Mouse (Mus musculus) heart, postnatal 0 days (tissue): ENCODE results near the gene Wdr25.

ENCODE experiments used
- CTCF ChIP-seq: IDR thresholded peaks from 2 replicates; pipeline ENCODE4 v1.5.1; 2016; ENCODE audit warnings: antibody characterized with exemption, control low read depth, low read depth
- EP300 ChIP-seq: IDR thresholded peaks from 2 replicates; pipeline ENCODE4 v1.6.1; 2016; ENCODE audit warnings: antibody characterized with exemption, low read depth

DNA sequence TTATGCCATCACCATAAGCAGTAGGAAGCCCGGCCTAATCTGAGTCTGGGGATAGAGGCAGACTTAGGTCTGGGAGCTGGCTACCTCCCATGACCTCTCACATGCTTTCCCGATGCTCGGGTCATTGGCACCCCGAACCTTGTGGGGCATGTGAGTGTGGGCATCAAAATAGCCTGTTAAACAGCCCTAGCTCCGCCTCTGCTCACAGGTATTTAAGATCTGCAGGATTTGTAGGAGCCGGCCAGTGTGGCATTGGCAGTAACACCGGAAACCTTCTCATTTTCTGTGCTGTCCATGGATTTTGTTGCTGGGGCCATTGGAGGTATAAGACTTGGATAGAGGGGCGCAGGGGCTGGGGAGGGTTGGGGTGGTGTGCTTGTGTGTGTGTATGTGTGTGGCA lies 42.5 kb upstream of the Wdr25 start:
- no peak for TF ChIP-seq CTCF
- no peak for TF ChIP-seq EP300
